Mouse (Mus musculus): ENCODE measurements around the gene Dennd1a. TPM values are rescaled to one million over a fixed set of nuclear protein-coding genes. Genes with fewer than 3 reads are reported as not detected.

Dennd1a gene
- polyA plus RNA-seq, 1 experiment from 2014 or later = 10.3 TPM

- no peak for TF ChIP-seq CTCF (IDR thresholded peaks at IDR 0.05; ENCODE audit: low read depth)
- Histone ChIP-seq H3K36me3 (ENCODE audit: control insufficient read depth, insufficient read depth) (no peaks in the 10 kb centered on the region), H3K9me3 (ENCODE audit: control insufficient read depth) (no peaks in the 10 kb centered on the region), H3K27ac (ENCODE audit: low read depth, low read length) (no peak overlapping the region), H3K4me3 (ENCODE audit: low read depth, low read length) (no peak overlapping the region), H3K4me1 (replicated peaks; ENCODE audit: control insufficient read depth, insufficient read depth, low read length) (0 out of 2 replicates have a peak, but pooled peaks cover 3% of the 10 kb centered on the region), H3K27me3 (replicated peaks; ENCODE audit: control insufficient read depth, insufficient read depth, low read length) (peaks cover 8% of the 10 kb centered on the region), H3K4me2 (replicated peaks; ENCODE audit: low read depth) (no peak overlapping the region), H3K9ac (ENCODE audit: low read depth, low read length) (no peak overlapping the region)
- ATAC-seq = no peak
- 55% methylated on average over 10 of the region's 10 CpGs for WGBS
Observed at GRCm38 (mm10) chr2:37777958-37778720, 509.1 kb downstream of the Dennd1a start.

GRCm38 (mm10) chr2:37776611-37777411, 510.4 kb downstream of the Dennd1a start:
- Histone ChIP-seq H3K4me3 (ENCODE audit: low read depth, low read length) (peak overlapping the region; percentile 17), H3K27me3 (replicated peaks; ENCODE audit: control insufficient read depth, insufficient read depth, low read length) (peaks cover 8% of the 10 kb centered on the region), H3K27ac (ENCODE audit: low read depth, low read length) (no peak overlapping the region), H3K4me2 (replicated peaks; ENCODE audit: low read depth) (peak overlapping the region; percentile 55), H3K36me3 (ENCODE audit: control insufficient read depth, insufficient read depth) (no peaks in the 10 kb centered on the region), H3K9me3 (ENCODE audit: control insufficient read depth) (no peaks in the 10 kb centered on the region), H3K9ac (ENCODE audit: low read depth, low read length) (no peak overlapping the region), H3K4me1 (replicated peaks; ENCODE audit: control insufficient read depth, insufficient read depth, low read length) (0 out of 2 replicates have a peak, but pooled peaks cover 3% of the 10 kb centered on the region)
- ATAC-seq = no peak
- no peak for TF ChIP-seq CTCF (IDR thresholded peaks at IDR 0.05; ENCODE audit: low read depth)
- 34% methylated on average over 20 of the region's 20 CpGs for WGBS

- peak within 1 kb of the TSS; percentile 17 for H3K4me3 ChIP-seq (ENCODE audit: low read depth, low read length)
- H3K9ac ChIP-seq (ENCODE audit: low read depth, low read length) = no peak within 1 kb of the TSS
- H3K27me3 ChIP-seq (replicated peaks; ENCODE audit: control insufficient read depth, insufficient read depth, low read length) = peaks cover 8% of the 10 kb centered on the region
- H3K36me3 ChIP-seq (ENCODE audit: control insufficient read depth, insufficient read depth) = no peaks in the 10 kb centered on the region
- 3% methylated on average over 17 of the region's 18 CpGs for WGBS
- TF ChIP-seq CTCF (IDR thresholded peaks at IDR 0.05; ENCODE audit: low read depth) = no peak
- H3K27ac ChIP-seq (ENCODE audit: low read depth, low read length) = no peak within 1 kb of the TSS
- no peak for ATAC-seq
- no peaks in the 10 kb centered on the region for H3K9me3 ChIP-seq (ENCODE audit: control insufficient read depth)
- H3K4me2 ChIP-seq (replicated peaks; ENCODE audit: low read depth) = peak within 1 kb of the TSS; percentile 55
- 0 out of 2 replicates have a peak, but pooled peaks cover 3% of the 10 kb centered on the region for H3K4me1 ChIP-seq (replicated peaks; ENCODE audit: control insufficient read depth, insufficient read depth, low read length)
Observed at GRCm38 (mm10) chr2:37776016-37776415, 511.2 kb downstream of the Dennd1a start, which contains the start of gene Crb2. Gene Crb2, plus strand, starts transcription at chr2:37776249.

- no peak overlapping the region for H3K9ac ChIP-seq (ENCODE audit: low read depth, low read length)
- no peak overlapping the region for H3K4me2 ChIP-seq (replicated peaks; ENCODE audit: low read depth)
- H3K9me3 ChIP-seq (ENCODE audit: control insufficient read depth) = no peaks in the 10 kb centered on the region
- H3K36me3 ChIP-seq (ENCODE audit: control insufficient read depth, insufficient read depth) = no peaks in the 10 kb centered on the region
- H3K4me3 ChIP-seq (ENCODE audit: low read depth, low read length) = no peak overlapping the region
- WGBS = 24% methylated on average over 5 of the region's 5 CpGs
- no peak for ATAC-seq
- no peak overlapping the region for H3K27ac ChIP-seq (ENCODE audit: low read depth, low read length)
- TF ChIP-seq CTCF (IDR thresholded peaks at IDR 0.05; ENCODE audit: low read depth) = peak; percentile 80
- 0 out of 2 replicates have a peak, but pooled peaks cover 3% of the 10 kb centered on the region for H3K4me1 ChIP-seq (replicated peaks; ENCODE audit: control insufficient read depth, insufficient read depth, low read length)
- H3K27me3 ChIP-seq (replicated peaks; ENCODE audit: control insufficient read depth, insufficient read depth, low read length) = peaks cover 5% of the 10 kb centered on the region
Observed at GRCm38 (mm10) chr2:37774571-37774970, 512.6 kb downstream of the Dennd1a start.

GRCm38 (mm10) chr2:37771618-37772285, 515.4 kb downstream of the Dennd1a start:
- TF ChIP-seq CTCF (IDR thresholded peaks at IDR 0.05; ENCODE audit: low read depth) = peak; percentile 82
- no peak overlapping the region for H3K9ac ChIP-seq (ENCODE audit: low read depth, low read length)

More at GRCm38 (mm10) chr2:37771618-37772285, 515.4 kb downstream of the Dennd1a start:
- Histone ChIP-seq H3K9me3 (ENCODE audit: control insufficient read depth) (no peaks in the 10 kb centered on the region), H3K4me3 (ENCODE audit: low read depth, low read length) (peak overlapping the region; percentile 45), H3K36me3 (ENCODE audit: control insufficient read depth, insufficient read depth) (no peaks in the 10 kb centered on the region), H3K4me2 (replicated peaks; ENCODE audit: low read depth) (peak overlapping the region; percentile 65), H3K4me1 (replicated peaks; ENCODE audit: control insufficient read depth, insufficient read depth, low read length) (0 out of 2 replicates have a peak, but pooled peaks cover 3% of the 10 kb centered on the region), H3K27me3 (replicated peaks; ENCODE audit: control insufficient read depth, insufficient read depth, low read length) (no peaks in the 10 kb centered on the region; the same call in 1 of the 2 replicates), H3K27ac (ENCODE audit: low read depth, low read length) (no peak overlapping the region)
- 1% methylated on average over 18 of the region's 18 CpGs for WGBS
- ATAC-seq = peak; percentile 70
